Mouse (Mus musculus) hindbrain, postnatal 0 days (tissue): Measurements from ENCODE around the gene Adamts13. TPM values are rescaled to one million over a fixed set of nuclear protein-coding genes. Genes with fewer than 3 reads are reported as not detected.

ENCODE experiments used
- ATAC-seq: fragments of 200-750 bp; cut with Nextera tagmentation; 2 replicates; pipeline ENCODE4 v1.8.0; 2017; ENCODE audit warnings: mild to moderate bottlenecking, moderate TSS enrichment, moderate library complexity
- DNase-seq: peaks from one replicate; pipeline ENCODE4 v3.0.0-alpha.2; 2015; ENCODE audit warnings: low spot score
- H3K27ac ChIP-seq: fragments of 300-500 bp; sonication (generic); 2 replicates; pipeline ENCODE4 v1.5.1; 2014; ENCODE audit warnings: mild to moderate bottlenecking
- H3K27me3 ChIP-seq: fragments of 300-500 bp; sonication (generic); 2 replicates; pipeline ENCODE4 v1.6.1; 2014; ENCODE audit warnings: low read length, mixed read lengths; ENCODE audit not compliant: insufficient read depth
- H3K36me3 ChIP-seq: fragments of 300-500 bp; sonication (generic); 2 replicates; pipeline ENCODE4 v1.6.1; 2014; ENCODE audit warnings: low read length, mixed read lengths; ENCODE audit not compliant: insufficient read depth
- H3K4me1 ChIP-seq: fragments of 300-500 bp; sonication (generic); 2 replicates; pipeline ENCODE4 v1.6.1; 2014; ENCODE audit warnings: antibody characterized with exemption, low read length, mixed read lengths; ENCODE audit not compliant: insufficient read depth
- H3K4me2 ChIP-seq: fragments of 300-500 bp; sonication (generic); 2 replicates; pipeline ENCODE4 v1.6.1; 2014; ENCODE audit warnings: low read depth, mild to moderate bottlenecking, low read length, moderate library complexity, mixed read lengths
- H3K4me3 ChIP-seq: fragments of 300-500 bp; sonication (generic); 2 replicates; pipeline ENCODE4 v1.5.1; 2014; ENCODE audit warnings: low read length
- H3K9ac ChIP-seq: fragments of 300-500 bp; sonication (generic); replicated peaks from 2 replicates; pipeline ENCODE4 v1.6.1; 2014; ENCODE audit warnings: mild to moderate bottlenecking, low read length, moderate library complexity, mixed read lengths
- H3K9me3 ChIP-seq: fragments of 300-500 bp; sonication (generic); 2 replicates; pipeline ENCODE4 v1.6.1; 2016; ENCODE audit warnings: low read length, mixed read lengths
- CTCF ChIP-seq: IDR thresholded peaks from 2 replicates; pipeline ENCODE4 v1.5.1; 2016; ENCODE audit warnings: antibody characterized with exemption, control low read depth, low read depth
- WGBS: fragments of 180-500 bp; shearing (Covaris S2); extraction: QIAGEN DNeasy Blood & Tissue Kit; methylation state at CpG from one replicate; pipeline ENCODE4 v1.1.7; 2014; 5-methylcytosine and 5-hydroxymethylcytosine counted together
- polyA plus RNA-seq: library from polyadenylated mRNA; unstranded; fragments of >200 nt; fragmentation: Nextera tagmentation; extraction: Ambion mirVana; gene quantifications from 2 replicates; pipeline ENCODE4 v1.2.1, GENCODE M21; 2015
- total RNA-seq: library from RNA; depleted of rRNA; stranded (reverse); fragments of >200 nt; gene quantifications from 2 replicates; pipeline ENCODE4 v1.2.3, GENCODE M21; 2014

The Adamts13 gene
- total and polyA plus RNA-seq, 2 experiments from 2014 or later: not detected

DNA sequence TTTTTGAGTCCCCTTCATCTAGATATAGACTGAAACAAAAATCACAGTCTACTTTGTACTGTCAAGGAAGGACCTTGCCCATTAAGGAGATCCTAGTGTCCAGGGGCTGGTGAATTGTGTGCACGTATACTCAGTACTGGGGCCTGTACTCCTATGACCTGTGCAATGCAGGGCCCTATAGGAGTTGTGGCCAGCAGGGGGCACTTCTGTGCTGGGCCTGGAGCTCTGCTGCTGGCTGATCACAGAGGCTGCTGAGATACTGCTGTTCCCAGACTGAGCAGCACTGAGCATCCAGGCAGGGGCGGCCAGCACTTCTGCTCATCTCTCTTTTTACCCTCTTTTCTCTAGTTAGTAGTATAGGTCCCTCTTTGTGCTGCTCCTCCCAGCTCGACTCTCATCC lies 70.2 kb downstream of the Adamts13 start:
- Histone ChIP-seq H3K4me3 (no peak overlapping the region), H3K4me2 (no peak overlapping the region), H3K4me1 (no peaks in the 10 kb centered on the region), H3K27me3 (no peaks in the 10 kb centered on the region), H3K27ac (no peak overlapping the region), H3K9me3 (no peaks in the 10 kb centered on the region), H3K9ac (no peak overlapping the region), H3K36me3 (no peaks in the 10 kb centered on the region)
- WGBS: 20% methylated on average over 3 of the region's 3 CpGs
- DNase-seq (peak; percentile 92), ATAC-seq (peak; percentile 87)
- peak; percentile 93 for TF ChIP-seq CTCF

DNA sequence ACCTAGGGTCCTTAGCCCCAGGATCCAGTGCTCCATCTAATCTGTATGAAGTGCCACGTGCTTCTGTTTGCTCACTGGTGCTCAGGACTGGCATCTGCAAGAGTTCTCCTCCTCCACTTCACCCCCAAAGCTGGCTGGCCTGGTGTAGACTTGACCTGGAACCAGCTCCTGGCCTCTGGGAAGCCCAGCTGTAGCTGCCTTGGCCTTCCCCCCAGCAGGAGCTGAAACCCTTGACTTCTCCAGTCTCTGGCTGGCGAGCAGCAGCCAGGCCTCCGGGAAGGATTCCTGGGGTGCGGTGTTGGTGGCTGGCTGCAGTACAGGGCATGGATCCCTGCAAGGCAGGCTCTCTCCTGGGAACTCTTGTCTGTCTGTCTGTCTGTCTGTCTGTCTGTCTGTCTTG lies 71.0 kb downstream of the Adamts13 start:
- Histone ChIP-seq H3K27me3 (no peaks in the 10 kb centered on the region), H3K4me2 (no peak overlapping the region), H3K4me1 (no peaks in the 10 kb centered on the region), H3K9me3 (no peaks in the 10 kb centered on the region), H3K36me3 (no peaks in the 10 kb centered on the region), H3K9ac (no peak overlapping the region), H3K27ac (no peak overlapping the region), H3K4me3 (no peak overlapping the region)
- DNase-seq (no peak), ATAC-seq (no peak)
- no peak for TF ChIP-seq CTCF
- 66% methylated on average over 4 of the region's 4 CpGs for WGBS

DNA sequence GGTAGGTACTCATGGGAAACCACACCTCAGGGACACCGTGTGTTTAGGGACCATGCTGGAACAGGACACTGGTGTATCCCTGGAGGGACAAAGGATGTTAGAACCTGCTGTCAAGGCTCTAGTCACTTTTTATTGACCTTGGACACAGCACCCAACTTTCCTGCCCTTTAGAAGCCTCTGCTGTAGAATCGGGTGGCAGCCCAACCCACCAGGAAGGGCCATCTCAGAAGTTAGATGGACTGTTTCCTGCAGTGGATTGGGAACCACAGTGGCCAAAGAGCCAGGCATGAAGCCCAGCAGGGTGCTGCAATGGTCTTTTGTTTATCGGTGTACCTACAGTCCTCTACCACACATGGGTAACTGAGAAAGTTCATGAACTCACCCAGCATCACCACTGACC lies 71.4 kb downstream of the Adamts13 start:
- no peak for TF ChIP-seq CTCF
- Histone ChIP-seq H3K27ac (no peak overlapping the region), H3K4me3 (no peak overlapping the region), H3K36me3 (no peaks in the 10 kb centered on the region), H3K4me2 (no peak overlapping the region), H3K9me3 (no peaks in the 10 kb centered on the region), H3K9ac (no peak overlapping the region), H3K27me3 (no peaks in the 10 kb centered on the region), H3K4me1 (no peaks in the 10 kb centered on the region)
- no peak for DNase-seq
- 86% methylated on average over 3 of the region's 3 CpGs for WGBS
- no peak for ATAC-seq

DNA sequence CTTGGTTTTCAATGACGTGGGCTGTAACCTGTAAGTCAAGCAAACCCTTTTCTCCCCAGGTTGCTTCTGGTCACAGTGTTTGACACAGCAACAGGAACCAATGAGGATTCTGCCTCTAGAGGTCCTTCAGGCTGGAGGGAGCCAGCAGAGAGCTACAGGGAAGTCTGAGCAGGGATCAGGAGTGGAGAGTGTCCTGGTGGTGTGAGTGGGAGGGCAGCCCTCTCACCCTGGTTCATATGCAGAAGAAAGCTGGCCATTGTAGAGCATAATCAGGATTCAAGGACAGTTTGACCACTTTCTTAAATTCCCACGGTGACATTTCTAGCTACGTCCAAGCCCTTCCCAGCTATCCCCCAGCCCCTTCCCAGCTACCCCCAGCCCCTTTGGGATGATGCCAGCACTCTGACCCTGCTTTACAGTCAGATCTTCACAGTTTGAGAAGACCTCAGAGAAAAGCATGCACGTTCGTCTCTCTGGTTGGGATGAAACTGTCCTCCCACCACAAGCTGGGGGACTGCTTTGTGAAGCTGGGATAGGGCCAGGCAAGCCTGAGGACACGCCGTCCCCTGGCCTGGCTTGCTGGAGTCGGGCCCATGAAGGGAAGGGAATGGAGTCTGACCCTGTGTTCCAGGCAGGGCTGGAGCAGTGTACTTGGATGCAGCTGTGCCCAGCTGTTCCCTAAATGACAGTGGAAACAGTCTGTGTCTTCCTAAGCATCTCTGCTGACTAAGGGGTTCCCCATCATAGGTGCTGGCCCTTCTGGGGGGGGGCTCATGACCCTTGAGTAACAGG lies 73.0 kb downstream of the Adamts13 start:
- peak; percentile 43 for DNase-seq
- WGBS: 58% methylated on average over 8 of the region's 8 CpGs
- no peak overlapping the region for H3K4me3 ChIP-seq

DNA sequence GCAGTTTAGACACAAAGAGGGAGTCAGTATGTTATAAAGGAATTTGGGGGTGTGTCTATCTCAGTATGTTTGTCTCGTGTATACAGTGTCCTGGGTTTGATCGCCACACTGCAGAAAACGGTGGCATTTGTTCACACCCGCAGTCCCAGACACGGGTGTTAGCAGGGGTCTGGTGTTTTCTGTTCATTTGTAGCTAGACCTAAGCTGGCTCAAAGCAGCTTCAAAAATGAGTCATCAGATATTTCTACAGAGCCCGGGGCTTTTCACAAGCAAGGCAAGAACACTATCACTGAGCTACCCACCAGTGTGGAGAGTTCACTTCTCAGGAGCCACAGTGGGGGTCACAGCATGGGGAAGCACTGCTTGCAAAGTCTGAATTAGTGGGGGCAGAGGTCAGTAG lies 76.2 kb downstream of the Adamts13 start:
- no peak for TF ChIP-seq CTCF
- H3K9ac ChIP-seq: no peak overlapping the region
- 42% methylated on average over 6 of the region's 6 CpGs for WGBS
- H3K27ac ChIP-seq: no peak overlapping the region
- no peak overlapping the region for H3K4me2 ChIP-seq
- H3K4me3 ChIP-seq: no peak overlapping the region
- H3K4me1 ChIP-seq: no peaks in the 10 kb centered on the region
- no peaks in the 10 kb centered on the region for H3K27me3 ChIP-seq
- no peak for DNase-seq
- ATAC-seq: no peak
- H3K9me3 ChIP-seq: no peaks in the 10 kb centered on the region
- no peaks in the 10 kb centered on the region for H3K36me3 ChIP-seq

More for the DNA sequence above, 73.0 kb downstream of the Adamts13 start:
- TF ChIP-seq CTCF: no peak
- Histone ChIP-seq H3K27ac (no peak overlapping the region), H3K27me3 (no peaks in the 10 kb centered on the region), H3K9ac (no peak overlapping the region), H3K4me2 (no peak overlapping the region), H3K36me3 (no peaks in the 10 kb centered on the region), H3K4me1 (no peaks in the 10 kb centered on the region), H3K9me3 (no peaks in the 10 kb centered on the region)
- ATAC-seq: peak; percentile 71; the same call in 1 of the 2 replicates

DNA sequence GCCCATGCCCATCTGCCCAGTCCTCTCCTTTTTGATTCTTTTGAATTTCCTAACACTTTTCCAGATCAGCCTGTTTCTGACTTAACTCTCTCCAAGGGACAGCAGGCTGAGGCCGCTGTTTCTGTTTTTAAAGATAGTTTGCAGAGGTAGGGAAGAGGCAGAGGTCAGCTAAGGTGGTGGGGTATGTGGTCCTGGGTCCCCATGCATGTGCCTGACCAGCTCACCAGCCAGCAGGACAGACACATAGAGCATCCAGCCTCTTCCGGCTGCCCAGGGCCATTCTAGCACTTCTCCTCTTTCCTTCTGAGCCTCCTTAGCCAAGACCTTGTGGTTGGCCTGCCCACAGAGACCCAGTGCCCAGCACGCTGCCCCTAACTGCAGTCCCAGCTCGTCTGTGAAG lies 85.0 kb downstream of the Adamts13 start:
- 46% methylated on average over 4 of the region's 4 CpGs for WGBS
- H3K9ac ChIP-seq: no peak overlapping the region
- no peaks in the 10 kb centered on the region for H3K9me3 ChIP-seq
- 0 out of 2 replicates have a peak, but pooled peaks cover 5% of the 10 kb centered on the region for H3K4me1 ChIP-seq
- DNase-seq: no peak
- H3K27ac ChIP-seq: no peak overlapping the region
- H3K4me2 ChIP-seq: no peak overlapping the region
- H3K36me3 ChIP-seq: no peaks in the 10 kb centered on the region
- no peak for ATAC-seq
- no peak for TF ChIP-seq CTCF
- no peaks in the 10 kb centered on the region for H3K27me3 ChIP-seq
- H3K4me3 ChIP-seq: no peak overlapping the region

DNA sequence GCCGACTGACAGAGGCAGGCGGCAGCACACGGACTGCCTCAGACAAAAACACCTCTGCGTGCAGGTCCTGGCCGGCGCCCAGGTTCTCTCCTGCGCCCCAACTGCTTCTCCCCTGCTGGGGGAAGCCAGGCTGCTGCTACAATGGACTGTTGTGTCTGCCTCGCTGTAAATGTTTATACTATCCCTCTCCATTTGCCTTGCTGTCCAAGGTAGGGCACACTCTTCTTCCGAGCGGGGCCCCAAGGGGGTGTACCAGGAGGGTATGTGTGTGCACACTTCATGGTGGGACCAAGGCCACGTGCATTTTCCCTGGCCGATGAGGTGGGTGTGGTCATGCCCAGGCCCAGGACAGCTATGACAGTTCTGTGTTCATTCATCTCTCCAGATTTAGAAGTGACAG lies 85.5 kb downstream of the Adamts13 start:
- DNase-seq: no peak
- Histone ChIP-seq H3K27me3 (no peaks in the 10 kb centered on the region), H3K36me3 (no peaks in the 10 kb centered on the region), H3K9me3 (no peaks in the 10 kb centered on the region), H3K4me3 (no peak overlapping the region), H3K4me2 (no peak overlapping the region), H3K27ac (no peak overlapping the region), H3K4me1 (0 out of 2 replicates have a peak, but pooled peaks cover 5% of the 10 kb centered on the region), H3K9ac (no peak overlapping the region)
- TF ChIP-seq CTCF: no peak
- 38% methylated on average over 12 of the region's 12 CpGs for WGBS
- no peak for ATAC-seq
